Mouse (Mus musculus): ENCODE data around the gene Iqcc.

The Iqcc gene

GRCm38 (mm10) chr4:129618786-129619691, at the start of gene Iqcc:
TSS of gene Iqcc (minus strand) at chr4:129619099.
- DNase-seq (ENCODE audit: low read depth) = peak; percentile 98

- no peak for DNase-seq (ENCODE audit: low read depth)
Observed at GRCm38 (mm10) chr4:129662255-129662813, 43.4 kb upstream of the Iqcc start.

- DNase-seq (ENCODE audit: low read depth) = no peak
Observed at GRCm38 (mm10) chr4:129661584-129661983, 42.7 kb upstream of the Iqcc start.

- DNase-seq (ENCODE audit: low read depth) = no peak
Observed at GRCm38 (mm10) chr4:129654770-129655169, 35.9 kb upstream of the Iqcc start.

- DNase-seq (ENCODE audit: low read depth) = no peak
Observed at GRCm38 (mm10) chr4:129650359-129650758, 31.5 kb upstream of the Iqcc start.

- DNase-seq (ENCODE audit: low read depth) = peak; percentile 53
Observed at GRCm38 (mm10) chr4:129648656-129649055, 29.8 kb upstream of the Iqcc start.

- DNase-seq (ENCODE audit: low read depth) = no peak
Observed at GRCm38 (mm10) chr4:129645204-129645603, 26.3 kb upstream of the Iqcc start.

- DNase-seq (ENCODE audit: low read depth) = peak; percentile 78
Observed at GRCm38 (mm10) chr4:129641756-129642155, 22.9 kb upstream of the Iqcc start.

- peak; percentile 100 for DNase-seq (ENCODE audit: low read depth)
Observed at GRCm38 (mm10) chr4:129640638-129641467, 22.0 kb upstream of the Iqcc start, which contains the start of gene Txlna. TSS of gene Txlna (minus strand) at chr4:129641065.

- peak; percentile 65 for DNase-seq (ENCODE audit: low read depth)
Observed at GRCm38 (mm10) chr4:129640101-129640637, 21.3 kb upstream of the Iqcc start.

GRCm38 (mm10) chr4:129639221-129639620, 20.3 kb upstream of the Iqcc start:
- DNase-seq (ENCODE audit: low read depth) = no peak

GRCm38 (mm10) chr4:129633852-129634251, 15.0 kb upstream of the Iqcc start:
- no peak for DNase-seq (ENCODE audit: low read depth)

GRCm38 (mm10) chr4:129631867-129632266, 13.0 kb upstream of the Iqcc start:
- no peak for DNase-seq (ENCODE audit: low read depth)

- DNase-seq (ENCODE audit: low read depth) = peak; percentile 33
Observed at GRCm38 (mm10) chr4:129630944-129631343, 12.0 kb upstream of the Iqcc start.

- no peak for DNase-seq (ENCODE audit: low read depth)
Observed at GRCm38 (mm10) chr4:129626035-129626434, 7.1 kb upstream of the Iqcc start.

- DNase-seq (ENCODE audit: low read depth) = no peak
Observed at GRCm38 (mm10) chr4:129625496-129625895, 6.6 kb upstream of the Iqcc start.

- no peak for DNase-seq (ENCODE audit: low read depth)
Observed at GRCm38 (mm10) chr4:129625029-129625370, 6.1 kb upstream of the Iqcc start.

- peak; percentile 94 for DNase-seq (ENCODE audit: low read depth)
Observed at GRCm38 (mm10) chr4:129624281-129625028, 5.6 kb upstream of the Iqcc start.

- peak; percentile 68 for DNase-seq (ENCODE audit: low read depth)
Observed at GRCm38 (mm10) chr4:129623681-129624091, 4.8 kb upstream of the Iqcc start, which contains the start of gene Ccdc28b. TSS of gene Ccdc28b (minus strand) at chr4:129623947.

GRCm38 (mm10) chr4:129622803-129623535, 4.1 kb upstream of the Iqcc start:
- peak; percentile 19 for DNase-seq (ENCODE audit: low read depth)
